11 mouse cellular contexts compared by ENCODE assay signal in the genomic region with DNA sequence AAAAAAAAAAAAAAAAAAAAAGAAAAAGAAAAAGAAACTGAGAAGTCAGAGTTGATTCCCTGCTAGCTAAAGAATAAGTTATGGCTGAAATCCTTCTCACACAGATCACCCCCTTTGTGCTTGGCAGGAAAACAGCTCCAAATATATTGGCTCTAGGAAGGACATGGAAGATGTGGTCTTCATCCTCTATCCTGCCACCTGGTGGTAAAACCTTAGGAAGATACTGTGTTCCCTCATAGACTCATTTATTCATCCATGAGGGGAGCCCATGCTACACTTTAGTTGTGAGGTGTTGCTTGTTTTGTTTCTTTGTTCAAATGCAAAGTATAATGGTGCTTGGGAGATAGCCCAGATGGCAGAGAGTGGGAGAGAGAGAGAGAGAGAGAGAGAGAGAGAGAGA.
DNase-seq lines count a peak whose midpoint lies in the region; TF ChIP-seq lines count a peak whose summit lies in the region.
"Had no signal": no experiment of that assay in that cellular context is flagged by ENCODE, and none has a peak within 500 bp of the region (broad histone marks: within the 10 kb centered on the region; RNA-seq: fewer than 3 reads in every experiment).

No protein-coding gene starts in this region.

- H3K4me3 ChIP-seq in gastrocnemius, adult 2 months: no peak overlapping the region
- no peak overlapping the region for H3K4me3 ChIP-seq in left cerebral cortex, adult 2 months
- H3K4me3 ChIP-seq: embryonic facial prominence, embryonic 13.5 days; liver, embryonic 13.5 days had no signal

- intact Hi-C loops in gastrocnemius, adult 2 months (cut with DNase I): loop anchor here (2.0 kb wide), 1 partner anchor 136 kb away; no protein-coding TSS in a partner anchor
- intact Hi-C loops in left cerebral cortex, adult 2 months (cut with DNase I): loop anchor here (2.0 kb wide), 1 partner anchor 136 kb away; no protein-coding TSS in a partner anchor

- TF ChIP-seq CTCF in gastrocnemius, adult 2 months (IDR thresholded peaks at IDR 0.05): peak; percentile 40
- peak; percentile 45 for TF ChIP-seq CTCF in left cerebral cortex, adult 2 months (IDR thresholded peaks at IDR 0.05)

- DNase-seq in gastrocnemius, adult 2 months: no peak
- DNase-seq in gastrocnemius, postnatal 4 days (ENCODE audit: low spot score in 2 of 2): no peak
- no peak for DNase-seq in left cerebral cortex, adult 2 months (ENCODE audit: extremely low spot score in 1 of 2, low spot score in 2 of 2)
- no peak for DNase-seq in left cerebral cortex, adult 18-20 months (ENCODE audit: low spot score in 2 of 2)
- peak; percentile 45 for DNase-seq in NIH3T3 (ENCODE audit: low read depth)
- DNase-seq in brain, adult 2 months (ENCODE audit: low read depth, low spot score): peak; percentile 80
- no peak for DNase-seq in spleen, adult 18-20 months
- DNase-seq: gastrocnemius, postnatal 36 days; liver, embryonic 13.5 days; thymus, adult 2 months had no signal

- no peak overlapping the region for H3K27ac ChIP-seq in gastrocnemius, adult 2 months
- no peak overlapping the region for H3K27ac ChIP-seq in left cerebral cortex, adult 2 months
- H3K27ac ChIP-seq: embryonic facial prominence, embryonic 13.5 days; liver, embryonic 13.5 days had no signal

Comparison
In these comparisons a context has a peak if more than half of its experiments do, and no peak if none do; other contexts are left out.
1. DNase-seq: peak in NIH3T3 (single experiment) and brain, adult 2 months (single experiment); none in gastrocnemius, adult 2 months (single experiment), gastrocnemius, postnatal 4 days (0 of 2), left cerebral cortex, adult 2 months (0 of 2), left cerebral cortex, adult 18-20 months (0 of 2) and spleen, adult 18-20 months (0 of 2).